In genomic region chr19:26711268-26711667, GRCm38 (mm10) we compare ENCODE assay signal across 9 mouse cellular contexts.
DNase-seq lines count a peak whose midpoint lies in the region.
"Had no signal": no experiment of that assay in that cellular context is flagged by ENCODE, and none has a peak within 500 bp of the region (broad histone marks: within the 10 kb centered on the region; RNA-seq: fewer than 3 reads in every experiment).

No protein-coding gene starts in this region.

- DNase-seq in gastrocnemius, postnatal 10 days: peak; percentile 45
- DNase-seq in gastrocnemius, postnatal 14 days: no peak
- DNase-seq in lung, postnatal 10 days: peak; percentile 68
- DNase-seq in lung, adult 18-20 months: no peak
- DNase-seq in brain, adult 2 months (ENCODE audit: low read depth, low spot score): peak; percentile 42
- peak; percentile 58 for DNase-seq in thymus, postnatal 0 days (ENCODE audit: low spot score)
- no peak for DNase-seq in gastrocnemius, adult 18-20 months (ENCODE audit: low spot score)
- no peak for DNase-seq in left cerebral cortex, adult 8-10 months (ENCODE audit: low spot score in 2 of 2)
- DNase-seq: adrenal gland, adult 8-10 months had no signal

- intact Hi-C loops in gastrocnemius, postnatal 14 days (cut with DNase I; ENCODE audit: low total_unique reads): no loop called here

Comparison
In these comparisons a context has a peak if more than half of its experiments do, and no peak if none do; other contexts are left out.
1. DNase-seq: peak in gastrocnemius, postnatal 10 days (single experiment), lung, postnatal 10 days (single experiment), brain, adult 2 months (single experiment) and thymus, postnatal 0 days (single experiment); none in gastrocnemius, postnatal 14 days (single experiment), lung, adult 18-20 months (0 of 2), gastrocnemius, adult 18-20 months (single experiment) and left cerebral cortex, adult 8-10 months (0 of 2).